Mouse (Mus musculus): ENCODE results near the gene Lalba.

DNA sequence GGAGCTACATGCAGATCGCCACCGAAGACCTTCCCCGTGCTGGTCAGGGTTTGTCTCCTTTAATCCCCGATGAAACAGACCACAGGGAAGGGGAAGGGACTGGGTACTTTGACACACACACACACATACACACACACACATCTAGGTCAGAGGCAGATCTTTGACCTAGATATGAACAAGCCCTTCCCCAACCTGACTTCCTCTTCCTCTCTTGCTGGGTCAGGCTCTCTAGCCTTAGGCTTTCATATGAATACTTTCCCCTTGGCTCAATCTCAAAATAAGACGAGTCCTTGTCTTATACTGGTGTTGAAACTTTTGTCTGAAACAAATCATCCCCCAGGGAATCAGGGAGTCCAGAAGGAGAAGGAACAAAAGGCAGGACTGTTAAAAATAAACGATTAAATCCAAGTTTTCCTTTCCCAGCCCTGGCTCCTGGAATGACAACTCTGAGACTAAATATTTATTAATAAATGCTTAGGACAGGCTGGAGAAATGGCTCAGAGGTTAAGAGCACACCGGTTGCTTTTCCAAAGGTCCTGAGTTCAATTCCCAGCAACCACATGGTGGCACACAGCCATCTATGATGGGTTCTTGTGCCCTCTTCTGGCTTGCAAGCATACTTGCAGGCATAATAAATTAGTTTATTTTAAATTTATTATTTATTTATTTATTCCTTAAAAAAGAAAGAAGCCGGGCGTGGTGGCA is 23.9 kb upstream of the Lalba start:
- no peak for TF ChIP-seq POLR2A (IDR thresholded peaks at IDR 0.05; ENCODE audit: extremely low read depth, insufficient read depth, low read length)
- no peak for TF ChIP-seq CTCF (IDR thresholded peaks at IDR 0.05; ENCODE audit: extremely low read depth, insufficient read depth, low read length)

All from cortical plate, adult 2 months (tissue).